ENCODE assay signal across 8 mouse cellular contexts in the genomic region with DNA sequence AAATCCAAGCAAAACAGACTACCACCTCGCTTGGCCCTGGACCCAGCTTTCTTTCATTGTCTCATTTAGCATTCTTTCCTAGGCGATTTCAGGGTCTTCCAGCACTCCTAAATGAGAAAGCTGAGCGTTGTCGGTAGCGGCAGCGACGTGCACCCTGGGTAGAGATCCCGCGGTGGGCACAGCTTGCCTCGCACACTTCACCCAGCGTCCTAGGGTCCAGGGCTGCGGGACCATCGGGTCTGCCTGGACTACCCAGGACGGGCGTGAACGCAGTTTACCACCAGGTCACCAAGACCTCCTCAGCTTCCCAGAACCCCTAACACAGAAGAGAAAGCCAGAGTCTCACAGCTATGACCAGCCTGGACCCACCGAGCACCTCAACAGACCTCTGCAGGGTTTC. TPM values are rescaled to one million over a fixed set of nuclear protein-coding genes. Genes with fewer than 3 reads are reported as not detected.
A peak's percentile ranks its signal among the peaks of the same experiment; 100 is the strongest.
DNase-seq lines count a peak whose midpoint lies in the region; ATAC-seq and TF ChIP-seq lines count a peak whose summit lies in the region.

No protein-coding gene starts in this region.

- H3K36me3 ChIP-seq in kidney, postnatal 0 days (ENCODE audit: insufficient read depth, low read length): no peaks in the 10 kb centered on the region
- H3K36me3 ChIP-seq in embryonic facial prominence, embryonic 13.5 days: no peaks in the 10 kb centered on the region
- H3K36me3 ChIP-seq in hindbrain, embryonic 16.5 days (ENCODE audit: control insufficient read depth, insufficient read depth, low read length): no peaks in the 10 kb centered on the region

- H3K9me3 ChIP-seq in kidney, postnatal 0 days (replicated peaks; ENCODE audit: low read length): no peaks in the 10 kb centered on the region
- H3K9me3 ChIP-seq in embryonic facial prominence, embryonic 13.5 days: no peaks in the 10 kb centered on the region
- no peaks in the 10 kb centered on the region for H3K9me3 ChIP-seq in hindbrain, embryonic 16.5 days (ENCODE audit: control insufficient read depth, low read length)

- no peak overlapping the region for H3K9ac ChIP-seq in kidney, postnatal 0 days (ENCODE audit: low read depth, low read length)
- peak overlapping the region; percentile 46; the same call in 1 of the 2 replicates for H3K9ac ChIP-seq in embryonic facial prominence, embryonic 13.5 days
- no peak overlapping the region for H3K9ac ChIP-seq in hindbrain, embryonic 16.5 days (ENCODE audit: low read depth, low read length)

- H3K4me1 ChIP-seq in kidney, postnatal 0 days (replicated peaks; ENCODE audit: insufficient read depth, low read length): peaks cover 14% of the 10 kb centered on the region
- peaks cover 46% of the 10 kb centered on the region for H3K4me1 ChIP-seq in embryonic facial prominence, embryonic 13.5 days
- H3K4me1 ChIP-seq in hindbrain, embryonic 16.5 days (ENCODE audit: control insufficient read depth, insufficient read depth, low read depth, low read length): peaks cover 11% of the 10 kb centered on the region

- TF ChIP-seq CTCF in kidney, postnatal 0 days (IDR thresholded peaks at IDR 0.05; ENCODE audit: low read depth): no peak

- H3K27me3 ChIP-seq in kidney, postnatal 0 days (ENCODE audit: insufficient read depth, low read length): peaks cover 41% of the 10 kb centered on the region
- H3K27me3 ChIP-seq in embryonic facial prominence, embryonic 13.5 days: peaks cover 73% of the 10 kb centered on the region
- peaks cover 10% of the 10 kb centered on the region for H3K27me3 ChIP-seq in hindbrain, embryonic 16.5 days (replicated peaks; ENCODE audit: control insufficient read depth, insufficient read depth, low read length)

- ATAC-seq in kidney, postnatal 0 days (replicated peaks; ENCODE audit: low FRiP score, low read depth): no peak; the same call in 1 of the 2 replicates
- ATAC-seq in embryonic facial prominence, embryonic 13.5 days (ENCODE audit: insufficient number of reproducible peaks, insufficient read depth, low FRiP score, low TSS enrichment, low read depth): no peak; the same call in 1 of the 2 replicates
- peak; percentile 34; the same call in 1 of the 2 replicates for ATAC-seq in hindbrain, embryonic 16.5 days

- no peak overlapping the region; the same call in 1 of the 2 replicates for H3K4me3 ChIP-seq in kidney, postnatal 0 days (replicated peaks; ENCODE audit: low read depth, low read length)
- peak overlapping the region; percentile 28 for H3K4me3 ChIP-seq in embryonic facial prominence, embryonic 13.5 days
- H3K4me3 ChIP-seq in hindbrain, embryonic 16.5 days (ENCODE audit: low read length): peak overlapping the region; percentile 2; the same call in 1 of the 2 replicates

- WGBS in kidney, postnatal 0 days: 2% methylated on average over 17 of the region's 17 CpGs
- under 1% methylated on average over 17 of the region's 17 CpGs for WGBS in embryonic facial prominence, embryonic 13.5 days
- under 1% methylated on average over 17 of the region's 17 CpGs for WGBS in hindbrain, embryonic 16.5 days

- DNase-seq in kidney, postnatal 0 days (ENCODE audit: low spot score): no peak
- no peak for DNase-seq in kidney, adult 18-20 months
- DNase-seq in neural tube, embryonic 10.5 days (ENCODE audit: extremely low spot score, low spot score): peak; percentile 73
- DNase-seq in urinary bladder, adult 18-20 months (ENCODE audit: low spot score in 2 of 2): no peak
- no peak for DNase-seq in T-cell, adult 2 months (ENCODE audit: low spot score)
- DNase-seq in frontal cortex, postnatal 25 days (ENCODE audit: low spot score in 2 of 2): no peak

- peak overlapping the region; percentile 28; the same call in 1 of the 2 replicates for H3K4me2 ChIP-seq in kidney, postnatal 0 days (ENCODE audit: low read length)
- H3K4me2 ChIP-seq in embryonic facial prominence, embryonic 13.5 days: peak overlapping the region; percentile 52
- peak overlapping the region; percentile 25 for H3K4me2 ChIP-seq in hindbrain, embryonic 16.5 days (ENCODE audit: low read length)

- no peak overlapping the region for H3K27ac ChIP-seq in kidney, postnatal 0 days
- no peak overlapping the region for H3K27ac ChIP-seq in embryonic facial prominence, embryonic 13.5 days
- H3K27ac ChIP-seq in hindbrain, embryonic 16.5 days (ENCODE audit: low read depth, low read length): 0 out of 2 replicates have a peak overlapping the region, but pooled peaks have one; percentile 9

RNA-seq across cellular contexts. Expression of a gene that starts 7.1 kb away (rescaled TPM):
- not detected in 2 replicates for polyA plus RNA-seq in kidney, postnatal 0 days (2015; fragmentation: Nextera tagmentation; extraction: Ambion mirVana)
- polyA plus RNA-seq in embryonic facial prominence, embryonic 13.5 days (2015; fragmentation: Nextera tagmentation; extraction: Ambion mirVana): 2.5 and 3.7 TPM in 2 replicates
- polyA plus RNA-seq in hindbrain, embryonic 16.5 days (2015; fragmentation: Nextera tagmentation; extraction: Ambion mirVana): 0.35 and 0.96 TPM in 2 replicates

RNA-seq across cellular contexts. Expression of a gene that starts 33.5 kb away (rescaled TPM):
- polyA plus RNA-seq in kidney, postnatal 0 days (2015; fragmentation: Nextera tagmentation; extraction: Ambion mirVana): 15.9 TPM in 2 replicates
- polyA plus RNA-seq in embryonic facial prominence, embryonic 13.5 days (2015; fragmentation: Nextera tagmentation; extraction: Ambion mirVana): 15.0 and 17.5 TPM in 2 replicates
- polyA plus RNA-seq in hindbrain, embryonic 16.5 days (2015; fragmentation: Nextera tagmentation; extraction: Ambion mirVana): 8.2 and 8.4 TPM in 2 replicates

RNA-seq across cellular contexts. Expression of a gene that starts 33.6 kb away (rescaled TPM):
- 28.5 and 33.8 TPM in 2 replicates for polyA plus RNA-seq in kidney, postnatal 0 days (2015; fragmentation: Nextera tagmentation; extraction: Ambion mirVana)
- 34.7 and 35.4 TPM in 2 replicates for polyA plus RNA-seq in embryonic facial prominence, embryonic 13.5 days (2015; fragmentation: Nextera tagmentation; extraction: Ambion mirVana)
- polyA plus RNA-seq in hindbrain, embryonic 16.5 days (2015; fragmentation: Nextera tagmentation; extraction: Ambion mirVana): 20.9 and 23.8 TPM in 2 replicates
